Mouse (Mus musculus): Measurements from ENCODE around the gene Gm9887. TPM values are rescaled to one million over a fixed set of nuclear protein-coding genes. Genes with fewer than 3 reads are reported as not detected.

Gm9887 gene
- 1 to 10 TPM in 1 of 2 experiments, under 1 TPM in 1; 0.96 to 1.5 TPM for total RNA-seq (2021)

DNA sequence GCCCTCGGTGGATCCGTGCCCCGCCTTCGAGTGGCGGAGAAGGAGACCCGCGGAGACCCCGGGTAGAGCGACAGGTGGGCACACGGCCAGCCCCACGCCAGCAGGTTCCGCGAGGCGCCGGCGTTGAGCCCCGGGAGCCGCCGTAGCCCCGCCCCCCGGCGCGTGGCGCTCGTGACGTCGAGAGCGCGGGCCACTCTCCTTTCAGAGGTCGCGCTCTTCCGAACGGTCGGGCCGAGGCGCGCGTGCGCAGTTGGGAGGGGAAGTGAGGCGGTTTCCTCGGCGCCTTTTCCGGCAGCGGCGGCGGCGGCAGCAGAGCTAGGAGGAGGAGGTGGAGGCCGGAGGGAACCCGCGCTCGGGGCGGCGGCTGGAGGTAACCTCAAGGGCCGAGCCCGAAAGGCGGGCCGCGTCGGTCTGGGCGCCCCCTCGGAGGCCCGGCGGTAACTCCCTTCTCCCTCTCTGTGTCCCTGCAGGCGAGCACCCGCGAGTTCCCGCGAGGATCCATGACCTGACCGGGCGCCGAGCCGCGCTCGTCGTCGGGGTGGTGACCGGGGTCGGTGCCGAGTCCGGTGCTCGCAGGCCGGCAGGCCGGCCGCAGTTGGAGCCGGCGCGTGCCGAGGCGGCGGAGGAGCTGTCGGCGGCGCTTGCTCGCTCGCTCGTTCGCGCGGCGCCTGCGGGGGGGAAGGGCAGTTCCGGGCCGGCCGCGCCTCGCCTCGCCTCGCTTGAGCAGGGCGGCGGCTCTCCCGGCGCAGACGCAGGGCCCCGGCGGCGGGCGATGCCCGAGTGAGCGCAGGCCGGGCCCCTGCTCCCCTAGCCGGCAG, at the start of gene Gm9887, which contains the start of gene Arf6:
Gene Gm9887, minus strand, starts transcription at position 605 of the 818 bp plus-strand sequence.
Gene Arf6, plus strand, starts transcription at position 297 of the 818 bp plus-strand sequence.
- intact Hi-C loops (cut with DNase I) = loop anchor here (1.0 to 5.0 kb wide), 5 partner anchors 85 to 310 kb away; partner anchors contain the start of genes Sos2 and Vcpkmt
- peak; percentile 97 to 99 for DNase-seq (ENCODE audit: low spot score in 2 of 2)

DNA sequence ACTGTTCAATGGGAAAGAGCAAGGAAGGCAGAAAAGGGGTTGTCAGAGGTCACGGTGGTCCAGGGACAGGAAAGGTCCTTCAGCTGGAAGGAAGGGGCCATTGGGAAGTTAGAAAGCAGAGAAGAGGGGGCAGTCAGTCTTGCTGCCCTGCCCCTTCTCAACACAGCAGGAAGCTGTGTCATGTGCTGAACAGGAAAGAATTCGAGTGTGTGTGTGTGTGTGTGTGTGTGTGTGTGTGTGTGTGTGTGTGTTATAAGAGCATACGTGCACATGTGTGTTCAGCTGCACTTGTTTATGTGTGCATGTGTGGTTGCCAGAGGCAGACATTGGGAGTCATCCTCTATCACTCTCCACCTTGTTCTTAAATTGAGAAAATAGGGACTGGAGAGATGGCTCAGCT, 48.5 kb upstream of the Gm9887 start:
- intact Hi-C loops (cut with DNase I) = no loop called here
- DNase-seq (ENCODE audit: low spot score in 2 of 2) = no peak

DNA sequence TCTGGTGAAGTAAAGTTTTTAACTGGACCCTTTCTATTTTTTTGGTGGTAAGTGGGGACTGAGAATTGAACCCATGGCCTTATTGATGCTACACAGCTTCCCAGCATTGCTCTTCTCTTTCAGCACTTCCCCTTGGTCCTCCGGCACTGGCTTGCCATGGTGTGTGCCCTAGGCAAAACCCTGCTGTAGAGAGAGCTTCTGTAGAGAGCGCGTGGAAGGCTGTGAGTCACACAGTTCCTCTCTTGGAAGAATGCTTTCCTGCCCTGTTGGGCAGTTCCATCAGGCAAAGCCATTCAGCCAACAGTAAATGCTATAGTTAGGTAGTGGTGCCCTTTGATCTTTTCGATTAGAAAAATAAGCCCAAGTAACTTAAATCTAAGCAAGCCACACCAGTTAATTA, 47.3 kb upstream of the Gm9887 start:
- intact Hi-C loops (cut with DNase I) = no loop called here

GRCm38 (mm10) chr12:69419017-69419605, 46.9 kb upstream of the Gm9887 start:
- intact Hi-C loops (cut with DNase I) = no loop called here

More for the DNA sequence above, 47.3 kb upstream of the Gm9887 start:
- no peak for DNase-seq (ENCODE audit: low spot score in 2 of 2)

GRCm38 (mm10) chr12:69418606-69419005, 46.3 kb upstream of the Gm9887 start:
- no peak for DNase-seq (ENCODE audit: low spot score in 2 of 2)
- intact Hi-C loops (cut with DNase I) = no loop called here

More at GRCm38 (mm10) chr12:69419017-69419605, 46.9 kb upstream of the Gm9887 start:
- peak; percentile 25 to 34 for DNase-seq (ENCODE audit: low spot score in 2 of 2)

DNA sequence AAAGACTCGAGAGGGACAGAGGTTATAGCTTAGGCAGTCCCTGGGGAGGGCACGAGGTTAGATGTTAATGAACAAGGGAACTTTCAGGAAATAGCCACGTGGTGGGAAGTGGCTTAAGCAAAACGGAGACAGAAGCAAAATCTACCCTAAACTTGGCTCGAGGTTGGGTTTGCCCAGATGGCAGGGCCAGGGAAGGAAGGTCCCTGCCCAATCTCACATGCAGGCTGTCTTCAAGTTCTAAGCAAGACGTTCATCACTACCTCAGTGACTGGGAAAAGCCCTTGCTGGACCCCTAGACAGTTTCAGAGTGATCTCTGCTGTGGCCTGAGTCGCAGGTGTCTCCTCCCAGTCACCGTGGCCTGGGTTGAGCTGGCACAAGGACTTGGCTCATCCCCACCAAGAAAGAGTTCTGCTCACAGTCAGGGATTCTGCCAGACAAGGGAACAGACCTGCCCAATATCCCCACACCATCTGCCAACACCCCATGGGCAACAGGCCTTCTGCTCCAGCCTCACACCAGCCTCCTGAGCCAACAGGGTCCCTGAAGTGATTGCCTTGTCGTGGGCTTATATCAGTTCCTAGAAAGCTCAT, 45.5 kb upstream of the Gm9887 start:
- DNase-seq (ENCODE audit: low spot score in 2 of 2) = no peak
- intact Hi-C loops (cut with DNase I) = no loop called here

- intact Hi-C loops (cut with DNase I) = no loop called here
- DNase-seq (ENCODE audit: low spot score in 2 of 2) = no peak
These were observed 44.5 kb upstream of the Gm9887 start for GRCm38 (mm10) chr12:69416793-69417192.

DNA sequence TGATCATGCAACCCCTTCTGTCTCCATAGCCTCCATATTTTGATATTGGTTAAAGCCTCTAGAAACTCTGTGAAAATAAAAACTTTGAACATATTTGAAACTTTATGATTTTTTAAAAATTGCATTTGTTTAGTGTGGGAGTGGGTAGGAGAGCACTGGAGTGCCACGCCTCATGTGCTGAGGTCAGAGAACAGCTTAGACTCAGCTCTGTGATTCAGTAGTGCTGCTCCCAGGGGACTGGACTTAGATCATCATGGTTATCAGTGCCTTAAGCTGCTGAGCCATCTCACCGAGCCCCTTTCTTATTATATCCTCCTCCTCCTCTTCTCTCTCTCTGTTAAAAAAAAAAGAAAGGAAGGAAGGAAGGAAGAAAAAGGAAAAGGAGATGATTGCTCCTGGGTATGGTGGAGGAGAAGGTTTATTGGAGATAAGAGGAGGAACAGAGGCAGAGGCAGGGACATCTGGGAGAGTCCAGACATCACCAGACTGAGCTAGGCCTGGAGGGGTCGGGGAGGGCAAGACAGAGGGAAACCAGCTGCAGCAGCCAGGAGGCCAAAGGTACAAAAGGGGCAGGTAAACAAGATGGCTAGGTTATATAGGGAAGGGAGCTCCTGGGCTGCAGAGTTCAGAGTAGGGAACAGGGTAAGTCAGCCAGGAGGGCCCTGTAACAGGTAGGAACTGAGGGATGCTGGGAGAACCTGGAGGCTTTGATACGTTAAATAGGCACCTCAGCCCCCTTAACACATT, 42.7 kb upstream of the Gm9887 start:
- intact Hi-C loops (cut with DNase I) = no loop called here
- DNase-seq (ENCODE audit: low spot score in 2 of 2) = no peak

- intact Hi-C loops (cut with DNase I) = no loop called here
- no peak for DNase-seq (ENCODE audit: low spot score in 2 of 2)
These were observed 41.0 kb upstream of the Gm9887 start for GRCm38 (mm10) chr12:69413303-69413702.

DNA sequence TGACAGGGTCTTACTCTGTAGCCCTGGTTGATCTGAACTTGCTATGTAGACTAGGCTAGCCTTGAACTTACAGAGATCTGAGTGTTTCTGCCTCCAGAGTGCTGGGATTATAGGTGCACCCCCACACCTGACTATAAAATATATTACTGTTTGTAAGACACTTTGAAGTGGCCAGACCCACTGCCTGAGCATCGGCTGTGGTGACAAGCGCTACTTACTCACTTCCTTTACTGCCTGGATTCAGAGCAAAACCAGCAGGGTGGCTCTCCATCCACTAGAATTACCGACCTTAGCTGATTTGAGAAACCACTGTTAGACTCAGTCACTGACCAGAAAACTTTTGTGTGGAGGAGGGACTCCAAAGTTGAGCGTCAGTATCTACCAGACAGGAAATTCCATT, 39.7 kb upstream of the Gm9887 start:
- intact Hi-C loops (cut with DNase I) = no loop called here

GRCm38 (mm10) chr12:69410767-69411166, 38.5 kb upstream of the Gm9887 start:
- no peak for DNase-seq (ENCODE audit: low spot score in 2 of 2)

More for the DNA sequence above, 39.7 kb upstream of the Gm9887 start:
- no peak for DNase-seq (ENCODE audit: low spot score in 2 of 2)

DNA sequence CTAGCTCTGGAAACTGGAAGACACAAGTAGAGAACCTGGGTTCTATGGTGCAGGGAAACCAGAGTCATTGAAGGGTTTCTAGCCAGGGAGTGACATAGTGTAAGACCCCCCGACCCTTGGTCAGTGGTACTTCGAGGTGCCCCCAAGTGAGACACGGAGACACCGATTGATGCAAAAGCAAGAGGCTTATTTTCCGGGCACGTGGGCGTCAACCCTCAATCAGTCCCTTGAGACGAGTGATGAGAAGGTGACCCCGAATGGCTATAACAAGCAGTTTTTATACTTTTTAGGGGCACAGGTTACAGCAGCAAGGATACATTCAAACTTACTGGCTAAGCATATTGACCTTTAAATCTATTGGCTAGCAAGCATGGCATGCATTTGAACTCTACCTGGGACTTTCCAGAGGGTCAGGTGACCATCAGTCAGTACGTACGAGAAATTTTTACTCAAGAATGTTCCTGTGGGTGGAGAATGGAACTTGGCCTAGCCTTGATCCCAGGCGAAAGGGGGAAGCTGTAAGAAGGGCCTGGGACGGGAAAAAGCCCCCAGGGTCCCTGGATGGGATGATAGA, 30.4 kb upstream of the Gm9887 start:
- intact Hi-C loops (cut with DNase I) = no loop called here
- DNase-seq (ENCODE audit: low spot score in 2 of 2) = no peak

More at GRCm38 (mm10) chr12:69410767-69411166, 38.5 kb upstream of the Gm9887 start:
- intact Hi-C loops (cut with DNase I) = no loop called here

DNA sequence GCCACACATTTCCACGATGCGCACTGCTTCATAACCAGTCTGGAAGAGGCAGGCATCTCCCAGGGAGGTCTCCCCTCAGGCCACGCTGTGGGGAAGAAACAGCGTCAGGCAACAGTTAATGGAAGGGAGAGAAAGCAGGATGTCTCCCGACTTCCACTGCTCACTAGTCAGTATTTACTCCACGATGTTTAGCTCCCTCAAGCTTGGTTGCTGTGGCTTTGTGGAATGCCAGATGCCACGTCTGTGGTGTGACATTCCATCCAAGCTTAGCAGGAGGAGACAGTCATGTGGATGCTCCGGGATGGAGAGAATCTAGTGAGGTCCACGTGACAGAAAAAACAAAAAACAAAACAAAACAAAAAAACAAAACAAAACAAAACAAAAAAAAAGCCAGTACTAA, 29.8 kb upstream of the Gm9887 start:
- intact Hi-C loops (cut with DNase I) = no loop called here
- no peak for DNase-seq (ENCODE audit: low spot score in 2 of 2)

DNA sequence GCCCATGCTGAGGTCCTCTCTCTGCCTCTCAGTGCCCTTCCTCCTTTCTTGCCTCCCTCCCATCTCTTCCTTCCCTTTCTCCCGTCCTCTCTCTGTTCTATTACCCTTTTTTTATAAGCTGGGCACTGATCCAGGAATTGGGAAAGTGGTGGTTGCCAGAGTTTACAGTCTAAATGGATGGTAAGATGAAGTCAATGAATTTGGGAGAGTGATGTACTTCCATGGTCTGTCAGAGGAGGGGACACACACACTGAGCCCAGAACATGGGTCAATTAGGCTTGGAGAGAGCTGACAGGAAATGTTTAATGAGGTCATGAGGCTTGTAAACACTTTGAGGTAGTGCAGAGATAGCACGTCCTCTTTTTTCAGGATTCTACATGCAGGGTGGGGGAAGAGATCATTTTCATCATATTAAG, 28.6 kb upstream of the Gm9887 start:
- intact Hi-C loops (cut with DNase I) = no loop called here
- no peak for DNase-seq (ENCODE audit: low spot score in 2 of 2)

DNA sequence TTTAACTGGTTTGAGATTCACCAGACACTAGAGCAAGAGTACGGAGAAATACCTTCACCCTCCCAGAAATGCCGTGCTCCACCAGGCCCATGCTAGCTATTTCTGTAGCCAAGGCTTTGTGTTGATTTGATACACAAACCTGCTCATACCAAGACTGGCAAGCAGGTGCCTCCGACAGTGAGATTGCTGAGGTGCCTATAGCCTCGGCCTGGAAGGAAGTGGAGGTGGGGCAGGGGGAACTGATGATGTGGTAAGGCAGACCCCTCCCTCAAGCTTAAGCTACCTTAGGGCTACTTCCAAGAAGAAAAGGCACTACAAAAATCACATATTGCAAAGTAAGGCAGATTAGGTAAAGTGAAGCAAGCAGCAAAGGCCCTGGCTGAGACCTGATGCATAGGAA, 28.1 kb upstream of the Gm9887 start:
- intact Hi-C loops (cut with DNase I) = no loop called here

DNA sequence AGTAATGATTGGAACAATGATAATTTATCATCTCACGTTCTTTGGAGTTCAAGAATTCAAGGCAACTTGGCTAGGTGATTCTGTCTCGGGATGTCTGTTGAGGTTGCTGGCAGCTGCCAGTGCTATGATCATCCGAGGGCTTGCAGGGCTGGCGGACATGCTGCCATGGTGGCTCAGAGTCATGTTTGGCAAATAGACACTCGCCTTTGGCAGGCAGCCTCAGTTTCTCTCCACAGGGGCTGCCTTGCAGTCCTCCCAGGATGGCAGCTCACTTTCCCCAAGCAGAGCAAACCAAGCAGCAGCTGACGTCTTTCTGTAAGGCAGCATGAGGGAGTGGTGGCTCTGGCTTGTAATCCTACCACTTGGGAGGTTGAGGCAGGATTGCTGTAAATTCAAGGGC, 22.2 kb upstream of the Gm9887 start:
- DNase-seq (ENCODE audit: low spot score in 2 of 2) = no peak
- intact Hi-C loops (cut with DNase I) = no loop called here

More for the DNA sequence above, 28.1 kb upstream of the Gm9887 start:
- DNase-seq (ENCODE audit: low spot score in 2 of 2) = no peak

- intact Hi-C loops (cut with DNase I) = no loop called here
These were observed 20.8 kb upstream of the Gm9887 start for GRCm38 (mm10) chr12:69393076-69393475.

DNA sequence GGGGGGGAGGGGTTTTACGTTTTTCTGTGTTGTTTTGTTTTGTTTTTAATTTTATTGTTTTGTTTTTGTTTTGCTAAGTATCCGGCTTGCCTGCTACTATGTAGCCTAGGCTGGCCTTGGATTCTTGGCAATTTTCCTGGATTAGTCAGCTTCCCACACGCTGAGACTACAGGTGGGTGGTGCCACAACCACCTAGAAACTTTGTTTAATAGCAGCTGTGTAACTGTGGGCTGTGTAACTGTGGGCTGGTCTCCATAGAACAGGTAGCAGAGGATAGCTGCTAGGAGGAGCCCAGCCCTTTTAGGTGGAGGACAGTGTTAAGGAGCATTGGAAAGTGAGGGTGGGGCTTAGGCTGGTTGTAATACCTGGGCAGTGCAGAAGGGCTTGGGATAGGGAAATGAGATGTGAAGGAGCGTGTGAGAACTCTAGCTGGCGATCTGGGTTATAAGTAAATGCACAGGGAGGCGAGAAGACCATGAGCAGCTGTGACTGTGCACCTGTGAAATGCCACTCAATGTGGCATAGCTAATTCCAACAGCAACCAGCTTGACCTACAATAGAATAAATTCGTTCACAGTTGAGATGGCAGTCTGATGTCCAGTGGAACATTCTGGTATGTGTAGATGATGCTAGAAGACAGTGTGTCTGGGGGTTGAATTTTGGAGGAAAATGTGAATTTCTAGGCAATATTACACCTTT, 17.9 kb upstream of the Gm9887 start:
- intact Hi-C loops (cut with DNase I) = no loop called here
- no peak for DNase-seq (ENCODE audit: low spot score in 2 of 2)

More at GRCm38 (mm10) chr12:69393076-69393475, 20.8 kb upstream of the Gm9887 start:
- no peak for DNase-seq (ENCODE audit: low spot score in 2 of 2)
